Mouse (Mus musculus): ENCODE data around the gene Rpgr.

Gene Rpgr

GRCm38 (mm10) chrX:10216410-10216949, at the start of gene Rpgr:
Rpgr (minus strand) TSS chrX:10216920.
- DNase-seq (ENCODE audit: low spot score in 2 of 2) = peak; percentile 85 to 87

GRCm38 (mm10) chrX:10258260-10258659, 41.5 kb upstream of the Rpgr start:
- DNase-seq (ENCODE audit: low spot score in 2 of 2) = no peak

GRCm38 (mm10) chrX:10257774-10258173, 41.1 kb upstream of the Rpgr start:
- no peak for DNase-seq (ENCODE audit: low spot score in 2 of 2)

GRCm38 (mm10) chrX:10251852-10252504, 35.3 kb upstream of the Rpgr start, which contains the start of gene Otc:
Otc (plus strand) TSS chrX:10252305.
- DNase-seq (ENCODE audit: low spot score in 2 of 2) = no peak

GRCm38 (mm10) chrX:10251357-10251756, 34.6 kb upstream of the Rpgr start:
- no peak for DNase-seq (ENCODE audit: low spot score in 2 of 2)

- no peak for DNase-seq (ENCODE audit: low spot score in 2 of 2)
Observed at GRCm38 (mm10) chrX:10243916-10244315, 27.2 kb upstream of the Rpgr start.

GRCm38 (mm10) chrX:10239515-10239914, 22.8 kb upstream of the Rpgr start:
- no peak for DNase-seq (ENCODE audit: low spot score in 2 of 2)

GRCm38 (mm10) chrX:10234617-10235016, 17.9 kb upstream of the Rpgr start:
- no peak for DNase-seq (ENCODE audit: low spot score in 2 of 2)

- no peak for DNase-seq (ENCODE audit: low spot score in 2 of 2)
Observed at GRCm38 (mm10) chrX:10233051-10233450, 16.3 kb upstream of the Rpgr start.

- no peak for DNase-seq (ENCODE audit: low spot score in 2 of 2)
Observed at GRCm38 (mm10) chrX:10219281-10219680, 2.6 kb upstream of the Rpgr start.

GRCm38 (mm10) chrX:10215972-10216371, 748 bp downstream of the Rpgr start:
- peak; percentile 10 to 20 for DNase-seq (ENCODE audit: low spot score in 2 of 2)

- no peak for DNase-seq (ENCODE audit: low spot score in 2 of 2)
Observed at GRCm38 (mm10) chrX:10205937-10206336, 10.8 kb downstream of the Rpgr start.

- DNase-seq (ENCODE audit: low spot score in 2 of 2) = peak in 1 of 2 experiments; percentile 34
Observed at GRCm38 (mm10) chrX:10201289-10201688, 15.4 kb downstream of the Rpgr start.

- DNase-seq (ENCODE audit: low spot score in 2 of 2) = no peak
Observed at GRCm38 (mm10) chrX:10152390-10152789, 64.3 kb downstream of the Rpgr start.

- no peak for DNase-seq (ENCODE audit: low spot score in 2 of 2)
Observed at GRCm38 (mm10) chrX:10117065-10117719, 99.5 kb downstream of the Rpgr start, which contains the start of gene Srpx. Srpx (minus strand) TSS chrX:10117709.

- no peak for DNase-seq (ENCODE audit: low spot score in 2 of 2)
Observed at GRCm38 (mm10) chrX:10115780-10116179, 100.9 kb downstream of the Rpgr start.

GRCm38 (mm10) chrX:10110736-10111135, 106.0 kb downstream of the Rpgr start:
- no peak for DNase-seq (ENCODE audit: low spot score in 2 of 2)

- DNase-seq (ENCODE audit: low spot score in 2 of 2) = no peak
Observed at GRCm38 (mm10) chrX:10108558-10108957, 108.2 kb downstream of the Rpgr start.

- DNase-seq (ENCODE audit: low spot score in 2 of 2) = no peak
Observed at GRCm38 (mm10) chrX:10105475-10105874, 111.2 kb downstream of the Rpgr start.

GRCm38 (mm10) chrX:10102739-10103138, 114.0 kb downstream of the Rpgr start:
- no peak for DNase-seq (ENCODE audit: low spot score in 2 of 2)

GRCm38 (mm10) chrX:10095797-10096196, 120.9 kb downstream of the Rpgr start:
- DNase-seq (ENCODE audit: low spot score in 2 of 2) = no peak

- DNase-seq (ENCODE audit: low spot score in 2 of 2) = no peak
Observed at GRCm38 (mm10) chrX:10080385-10080784, 136.3 kb downstream of the Rpgr start.

GRCm38 (mm10) chrX:10079981-10080380, 136.7 kb downstream of the Rpgr start:
- DNase-seq (ENCODE audit: low spot score in 2 of 2) = no peak

All from thymus, postnatal 10 days (tissue).